Mouse (Mus musculus) stomach, embryonic 15.5 days (tissue): ENCODE data around the gene Bpifb9b. TPM values are rescaled to one million over a fixed set of nuclear protein-coding genes. Genes with fewer than 3 reads are reported as not detected.
"Not testable (repeated sequence)": the region's sequence is repeated elsewhere in the genome, so short reads cannot be mapped to it uniquely, and the experiment has no call there.

Source experiments
- ATAC-seq: fragments of 200-750 bp; cut with Nextera tagmentation; 2 replicates; pipeline ENCODE4 v1.8.0; 2017; ENCODE audit warnings: low read depth, moderate number of reproducible peaks, moderate TSS enrichment; ENCODE audit not compliant: insufficient read depth, low FRiP score
- H3K27ac ChIP-seq: fragments of 300-500 bp; sonication (generic); 2 replicates; pipeline ENCODE4 v1.5.1; 2015; ENCODE audit warnings: mild to moderate bottlenecking, inconsistent platforms
- H3K27me3 ChIP-seq: fragments of 300-500 bp; sonication (generic); replicated peaks from 2 replicates; pipeline ENCODE4 v1.6.1; 2015; ENCODE audit warnings: inconsistent platforms
- H3K36me3 ChIP-seq: fragments of 300-500 bp; sonication (generic); 2 replicates; pipeline ENCODE4 v1.6.1; 2015; ENCODE audit warnings: inconsistent platforms
- H3K4me1 ChIP-seq: fragments of 300-500 bp; sonication (generic); 2 replicates; pipeline ENCODE4 v1.6.1; 2015; ENCODE audit warnings: inconsistent platforms
- H3K4me2 ChIP-seq: fragments of 300-500 bp; sonication (generic); 2 replicates; pipeline ENCODE4 v1.6.1; 2015; ENCODE audit warnings: mild to moderate bottlenecking, inconsistent platforms
- H3K4me3 ChIP-seq: fragments of 300-500 bp; sonication (generic); replicated peaks from 2 replicates; pipeline ENCODE4 v1.5.1; 2015; ENCODE audit warnings: inconsistent platforms
- H3K9ac ChIP-seq: fragments of 300-500 bp; sonication (generic); 2 replicates; pipeline ENCODE4 v1.6.1; 2015; ENCODE audit warnings: inconsistent platforms
- H3K9me3 ChIP-seq: fragments of 300-500 bp; sonication (generic); 2 replicates; pipeline ENCODE4 v1.6.1; 2016; ENCODE audit warnings: inconsistent platforms
- WGBS: fragments of 180-500 bp; shearing (Covaris S2); methylation state at CpG from one replicate; pipeline ENCODE4 v1.1.7; 2015; 5-methylcytosine and 5-hydroxymethylcytosine counted together
- polyA plus RNA-seq: library from polyadenylated mRNA; unstranded; fragments of >200 nt; fragmentation: Nextera tagmentation; extraction: Ambion mirVana; gene quantifications from 2 replicates; pipeline ENCODE4 v1.2.1, GENCODE M21; 2015

The Bpifb9b gene
- polyA plus RNA-seq, 1 experiment from 2014 or later, result not detected

GRCm38 (mm10) chr2:154339356-154339755 lies 32.3 kb downstream of the Bpifb9b start:
- ATAC-seq, result no peak
- no peak overlapping the region for H3K27ac ChIP-seq
- H3K36me3 ChIP-seq, result no peaks in the 10 kb centered on the region; the same call in 1 of the 2 replicates
- no peak overlapping the region for H3K9ac ChIP-seq
- no peaks in the 10 kb centered on the region for H3K27me3 ChIP-seq
- H3K4me3 ChIP-seq, result no peak overlapping the region
- WGBS, result 68% methylated on average over 2 of the region's 2 CpGs
- H3K4me1 ChIP-seq, result no peaks in the 10 kb centered on the region
- H3K4me2 ChIP-seq, result no peak overlapping the region
- no peaks in the 10 kb centered on the region for H3K9me3 ChIP-seq

GRCm38 (mm10) chr2:154348152-154348551 lies 41.1 kb downstream of the Bpifb9b start:
- Histone ChIP-seq H3K9me3 (no peaks in the 10 kb centered on the region), H3K27me3 (no peaks in the 10 kb centered on the region), H3K9ac (no peak overlapping the region), H3K4me1 (no peaks in the 10 kb centered on the region), H3K36me3 (peaks cover 5% of the 10 kb centered on the region; the same call in 1 of the 2 replicates), H3K4me2 (no peak overlapping the region), H3K27ac (no peak overlapping the region), H3K4me3 (no peak overlapping the region)
- no peak for ATAC-seq
- whole genome bisulfite sequencing, result 68% methylated on average over 3 of the region's 3 CpGs

GRCm38 (mm10) chr2:154354000-154354425 lies 47.0 kb downstream of the Bpifb9b start:
- H3K27me3 ChIP-seq, ATAC-seq, H3K36me3 ChIP-seq, H3K9ac ChIP-seq, H3K9me3 ChIP-seq, H3K4me1 ChIP-seq, H3K27ac ChIP-seq: not testable (repeated sequence)
- peak overlapping the region; percentile 25 for H3K4me3 ChIP-seq
- WGBS, result 81% methylated on average over 16 of the region's 19 CpGs
- peak overlapping the region; percentile 22; the same call in 1 of the 2 replicates for H3K4me2 ChIP-seq

GRCm38 (mm10) chr2:154367510-154367909 lies 60.5 kb downstream of the Bpifb9b start:
- Histone ChIP-seq H3K36me3 (peaks cover 18% of the 10 kb centered on the region), H3K4me2 (no peak overlapping the region), H3K9ac (no peak overlapping the region), H3K9me3 (no peaks in the 10 kb centered on the region), H3K27ac (no peak overlapping the region), H3K27me3 (no peaks in the 10 kb centered on the region), H3K4me3 (no peak overlapping the region), H3K4me1 (0 out of 2 replicates have a peak, but pooled peaks cover 2% of the 10 kb centered on the region)
- ATAC-seq, result no peak
- 88% methylated on average over 1 of the region's 1 CpGs for WGBS

Other genes with a start within 250 kb of the Bpifb9b start
- not detected in 2 replicates for gene Bpifa3, start 176.9 kb upstream of the Bpifb9b start, polyA plus RNA-seq
- not detected in 2 replicates for gene Bpifa1, start 164.3 kb upstream of the Bpifb9b start, polyA plus RNA-seq
- not detected in 2 replicates for gene Bpifa5, start 144.6 kb upstream of the Bpifb9b start, polyA plus RNA-seq
- gene Bpifb1, start 116.4 kb upstream of the Bpifb9b start, polyA plus RNA-seq, result 234 and 239 TPM in 2 replicates
- gene Bpifb5, start 83.5 kb upstream of the Bpifb9b start, polyA plus RNA-seq, result 0.36 and 0.83 TPM in 2 replicates
- gene Bpifb9a, start 49.4 kb upstream of the Bpifb9b start, polyA plus RNA-seq, result not detected in 2 replicates
- gene Cdk5rap1, start 65.8 kb downstream of the Bpifb9b start, polyA plus RNA-seq, result 15.6 and 18.3 TPM in 2 replicates
- 7.3 and 7.5 TPM in 2 replicates for gene Snta1, start 100.9 kb downstream of the Bpifb9b start, polyA plus RNA-seq
- 32.1 and 34.7 TPM in 2 replicates for gene Cbfa2t2, start 129.3 kb downstream of the Bpifb9b start, polyA plus RNA-seq
- gene 1700003F12Rik, start 239.9 kb downstream of the Bpifb9b start, polyA plus RNA-seq, result 0.59 and 1.5 TPM in 2 replicates
- 0.12 and 0.37 TPM in 2 replicates for gene Actl10, start 244.5 kb downstream of the Bpifb9b start, polyA plus RNA-seq